Mouse (Mus musculus) neural tube, postnatal 0 days (tissue): ENCODE measurements around the gene Xaf1. TPM values are rescaled to one million over a fixed set of nuclear protein-coding genes. Genes with fewer than 3 reads are reported as not detected.

Experiments
- polyA plus RNA-seq: library from polyadenylated mRNA; unstranded; fragments of >200 nt; fragmentation: Nextera tagmentation; extraction: Ambion mirVana; gene quantifications from 2 replicates; pipeline ENCODE4 v1.2.1, GENCODE M21; 2015

Gene Xaf1
- 5.9 and 8.1 TPM in 2 replicates for polyA plus RNA-seq

DNA sequence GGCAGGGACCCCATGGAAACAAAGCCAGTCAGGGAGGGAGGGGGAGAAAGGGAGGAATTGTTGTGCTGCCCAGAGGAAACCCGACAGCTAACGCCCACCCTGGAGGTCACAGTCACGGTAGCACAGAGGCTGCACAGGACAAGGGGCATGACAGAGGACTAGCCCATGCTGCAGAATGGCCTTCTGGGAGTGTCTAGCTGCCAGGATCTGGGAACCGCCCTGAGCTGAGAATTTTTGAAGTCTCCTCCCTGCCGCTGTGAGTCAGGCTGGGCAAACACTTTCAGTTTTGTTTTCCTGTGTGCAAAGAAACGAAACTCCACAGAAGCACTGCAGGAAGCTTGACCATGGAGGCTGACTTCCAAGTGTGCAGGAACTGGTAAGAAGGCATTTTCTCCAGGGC, at the start of gene Xaf1:
Gene Xaf1 (plus strand): TSS at position 296 of the 400 bp plus-strand sequence.

DNA sequence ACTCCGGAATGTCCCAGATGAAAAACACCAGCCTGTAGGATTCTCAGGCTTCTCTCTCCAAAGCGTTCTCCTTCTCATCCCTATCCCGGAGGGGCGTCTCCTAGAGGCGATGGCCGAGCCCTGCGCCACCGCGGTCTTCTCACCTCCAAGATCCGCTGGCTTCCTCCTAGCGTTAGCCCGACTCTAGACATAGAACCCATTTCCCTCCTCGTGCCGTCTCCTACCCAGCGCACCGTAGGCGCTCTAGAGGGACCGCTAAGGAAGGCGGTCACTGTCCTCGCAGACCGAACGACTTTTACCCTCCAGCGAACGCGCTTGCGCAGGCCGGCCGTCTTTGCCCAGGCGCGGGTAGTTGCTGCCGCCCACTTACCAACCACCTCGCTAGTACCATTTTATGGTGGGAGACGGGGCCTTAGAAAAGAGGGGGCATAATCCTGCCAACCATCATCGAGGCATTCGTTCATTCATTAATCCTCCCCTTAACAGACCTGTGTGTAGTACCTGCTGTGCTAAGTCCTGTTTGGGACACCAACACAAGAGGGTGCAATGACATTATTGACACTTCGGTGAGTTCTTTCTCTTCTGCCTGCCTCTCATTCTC, 34.4 kb upstream of the Xaf1 start, which contains the start of gene Slc13a5:
Gene Slc13a5 (minus strand): TSS at position 263 of the 601 bp plus-strand sequence.

DNA sequence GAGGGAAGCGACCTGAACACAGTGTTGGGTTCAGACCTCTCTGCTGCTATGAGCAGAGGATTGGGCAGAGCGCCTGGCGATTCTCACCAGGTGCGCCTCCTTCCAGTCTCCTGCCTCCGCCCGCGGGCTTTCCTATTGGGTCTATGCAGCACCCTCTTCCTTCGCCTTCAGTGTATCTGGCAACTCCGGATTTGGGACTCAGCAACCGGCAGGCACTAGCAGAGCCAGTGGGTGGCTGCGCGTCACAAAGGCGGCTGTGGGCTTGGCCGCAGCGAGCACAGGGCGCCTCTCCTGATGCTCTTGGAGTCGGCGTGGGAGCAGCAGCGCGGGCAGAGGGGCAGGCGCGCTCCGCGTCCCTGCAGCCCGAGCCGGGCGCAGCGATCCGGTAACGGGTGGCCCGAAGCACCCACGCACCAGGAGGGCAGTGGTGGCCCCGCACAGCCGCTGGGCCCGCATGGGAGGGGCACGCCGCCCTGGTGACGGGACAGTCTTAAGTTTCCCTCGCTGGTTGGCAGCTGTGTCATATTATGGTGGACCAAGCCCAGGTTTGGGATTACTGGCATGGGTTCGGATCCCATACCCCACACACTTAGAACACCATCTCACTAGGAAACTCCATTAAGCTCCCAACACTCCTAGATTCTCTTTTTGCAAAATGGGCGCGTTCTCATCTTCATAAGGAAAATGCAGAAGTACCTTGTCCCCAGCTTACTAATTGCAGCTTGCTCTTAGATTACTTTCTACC, 12.9 kb downstream of the Xaf1 start, which contains the start of gene Fbxo39:
Gene Fbxo39 (plus strand): TSS at position 294 of the 745 bp plus-strand sequence.

DNA sequence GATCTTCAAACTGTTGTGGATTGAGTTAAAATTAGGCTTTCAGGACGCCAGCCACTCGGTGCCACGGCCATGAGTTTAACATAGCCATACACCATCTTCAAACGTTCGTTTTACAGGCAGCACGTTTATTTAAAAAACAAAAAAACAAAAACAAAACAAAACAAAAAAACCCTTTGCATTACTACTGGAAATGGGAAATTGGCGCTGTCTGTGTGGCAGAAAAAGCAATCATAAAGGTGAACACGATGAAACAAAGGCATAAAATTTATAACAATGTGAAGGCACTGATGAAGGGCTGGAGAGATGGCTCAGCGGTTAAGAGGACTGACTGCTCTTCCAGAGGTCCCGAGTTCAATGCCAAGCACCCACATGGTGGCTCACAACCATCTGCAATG, 60.9 kb downstream of the Xaf1 start, which contains the start of gene Tekt1:
Gene Tekt1 (minus strand): TSS at position 96 of the 395 bp plus-strand sequence.

Other genes with a start within 250 kb of the Xaf1 start
- gene Pitpnm3, start 165.9 kb upstream of the Xaf1 start, polyA plus RNA-seq: 8.4 and 9.9 TPM in 2 replicates
- gene Gm43951, start 94.8 kb upstream of the Xaf1 start, polyA plus RNA-seq: 1.3 and 1.6 TPM in 2 replicates
- gene 4933427D14Rik, start 94.2 kb upstream of the Xaf1 start, polyA plus RNA-seq: 21.9 and 22.9 TPM in 2 replicates
- 162 and 180 TPM in 2 replicates for gene Txndc17, start 94.1 kb upstream of the Xaf1 start, polyA plus RNA-seq
- 46.2 and 51.1 TPM in 2 replicates for gene Med31, start 86.0 kb upstream of the Xaf1 start, polyA plus RNA-seq
- gene Slc13a5, start 34.4 kb upstream of the Xaf1 start, polyA plus RNA-seq: 5.3 and 5.4 TPM in 2 replicates
- 0.13 TPM in 1 of 2 replicates, not detected in the other for gene Fbxo39, start 12.8 kb downstream of the Xaf1 start, polyA plus RNA-seq
- gene Tekt1, start 60.8 kb downstream of the Xaf1 start, polyA plus RNA-seq: 5.7 TPM in 2 replicates
- gene Smtnl2, start 110.1 kb downstream of the Xaf1 start, polyA plus RNA-seq: 8.3 and 8.5 TPM in 2 replicates
- 0.12 TPM in 1 of 2 replicates, not detected in the other for gene Ggt6, start 133.9 kb downstream of the Xaf1 start, polyA plus RNA-seq
- gene Mybbp1a, start 139.7 kb downstream of the Xaf1 start, polyA plus RNA-seq: 54.2 and 56.1 TPM in 2 replicates
- gene Spns2, start 188.3 kb downstream of the Xaf1 start, polyA plus RNA-seq: 10.1 and 10.6 TPM in 2 replicates
- 0.29 TPM in 1 of 2 replicates, not detected in the other for gene Spns3, start 248.9 kb downstream of the Xaf1 start, polyA plus RNA-seq